Mouse (Mus musculus): ENCODE data around the gene Kbtbd3. TPM values are rescaled to one million over a fixed set of nuclear protein-coding genes. Genes with fewer than 3 reads are reported as not detected.

Gene Kbtbd3
- polyA plus RNA-seq, 1 experiment from 2014 or later: 6.5 TPM

GRCm38 (mm10) chr9:4315746-4316145 is 6.1 kb downstream of the Kbtbd3 start:
- H3K4me1 ChIP-seq: peaks cover under 1% of the 10 kb centered on the region
- ATAC-seq (ENCODE audit: borderline replicate concordance, extremely low read depth, low FRiP score, low TSS enrichment): no peak
- no peak overlapping the region for H3K4me3 ChIP-seq
- no peaks in the 10 kb centered on the region for H3K36me3 ChIP-seq
- no peaks in the 10 kb centered on the region for H3K27me3 ChIP-seq
- no peak overlapping the region for H3K9ac ChIP-seq
- H3K27ac ChIP-seq: no peak overlapping the region
- no peak overlapping the region for H3K4me2 ChIP-seq
- H3K9me3 ChIP-seq: no peaks in the 10 kb centered on the region
- 83% methylated on average over 2 of the region's 2 CpGs for WGBS

- WGBS: 72% methylated on average over 6 of the region's 6 CpGs
- no peak for ATAC-seq (ENCODE audit: borderline replicate concordance, extremely low read depth, low FRiP score, low TSS enrichment)
- no peak overlapping the region for H3K9ac ChIP-seq
- no peaks in the 10 kb centered on the region for H3K36me3 ChIP-seq
- no peak overlapping the region for H3K4me2 ChIP-seq
- H3K27ac ChIP-seq: no peak overlapping the region
- no peaks in the 10 kb centered on the region for H3K9me3 ChIP-seq
- no peaks in the 10 kb centered on the region for H3K4me1 ChIP-seq
- no peak overlapping the region for H3K4me3 ChIP-seq
- no peaks in the 10 kb centered on the region for H3K27me3 ChIP-seq
Measured at GRCm38 (mm10) chr9:4318939-4319721, 9.5 kb downstream of the Kbtbd3 start.

- Histone ChIP-seq H3K27me3 (no peaks in the 10 kb centered on the region), H3K9ac (no peak overlapping the region), H3K4me1 (no peaks in the 10 kb centered on the region), H3K4me3 (no peak overlapping the region), H3K36me3 (no peaks in the 10 kb centered on the region), H3K4me2 (no peak overlapping the region), H3K27ac (no peak overlapping the region), H3K9me3 (no peaks in the 10 kb centered on the region)
- ATAC-seq (ENCODE audit: borderline replicate concordance, extremely low read depth, low FRiP score, low TSS enrichment): no peak
- WGBS: 73% methylated on average over 1 of the region's 1 CpGs
Measured at GRCm38 (mm10) chr9:4353163-4353562, 43.5 kb downstream of the Kbtbd3 start.

GRCm38 (mm10) chr9:4375828-4376639 is 66.4 kb downstream of the Kbtbd3 start, which contains the start of gene Msantd4:
Gene Msantd4 (plus strand): TSS chr9:4376562.
- peaks cover 4% of the 10 kb centered on the region; the same call in 1 of the 2 replicates for H3K36me3 ChIP-seq
- H3K4me1 ChIP-seq: peaks cover 18% of the 10 kb centered on the region; the same call in 1 of the 2 replicates
- ATAC-seq (ENCODE audit: borderline replicate concordance, extremely low read depth, low FRiP score, low TSS enrichment): peak; percentile 100
- WGBS: 3% methylated on average over 31 of the region's 31 CpGs
- H3K4me3 ChIP-seq: peak within 1 kb of the TSS; percentile 79
- H3K27me3 ChIP-seq: no peaks in the 10 kb centered on the region
- H3K4me2 ChIP-seq: peak within 1 kb of the TSS; percentile 66
- peak within 1 kb of the TSS; percentile 61 for H3K9ac ChIP-seq
- peak within 1 kb of the TSS; percentile 54 for H3K27ac ChIP-seq
- no peaks in the 10 kb centered on the region for H3K9me3 ChIP-seq

- WGBS: under 1% methylated on average over 15 of the region's 15 CpGs
- H3K36me3 ChIP-seq: peaks cover 5% of the 10 kb centered on the region
- H3K4me1 ChIP-seq: peaks cover 18% of the 10 kb centered on the region; the same call in 1 of the 2 replicates
- no peaks in the 10 kb centered on the region for H3K27me3 ChIP-seq
- H3K9ac ChIP-seq: peak overlapping the region; percentile 61
- peak overlapping the region; percentile 66 for H3K4me2 ChIP-seq
- ATAC-seq (ENCODE audit: borderline replicate concordance, extremely low read depth, low FRiP score, low TSS enrichment): no peak; the same call in none of the 2 replicates
- H3K4me3 ChIP-seq: peak overlapping the region; percentile 79
- peak overlapping the region; percentile 54 for H3K27ac ChIP-seq
- no peaks in the 10 kb centered on the region for H3K9me3 ChIP-seq
Measured at GRCm38 (mm10) chr9:4376640-4377120, 67.0 kb downstream of the Kbtbd3 start.

Small RNA genes lying within 50 kb of the gene (microRNA-seq; reads per million reads assigned to microRNA genes)
- gene Gm22195 (not detected), gene Gm23992 (not detected)

Other genes starting within 250 kb of the Kbtbd3 start
- gene Aasdhppt, start 362 bp upstream of the Kbtbd3 start, polyA plus RNA-seq (2015; fragmentation: Nextera tagmentation; extraction: Ambion mirVana): 30.6 and 32.2 TPM in 2 replicates
- 35.2 and 36.5 TPM in 2 replicates for gene Msantd4, start 66.7 kb downstream of the Kbtbd3 start, polyA plus RNA-seq (2015; fragmentation: Nextera tagmentation; extraction: Ambion mirVana)

All from lung, embryonic 15.5 days (tissue).